23 mouse cellular contexts compared by ENCODE assay signal in the genomic region with DNA sequence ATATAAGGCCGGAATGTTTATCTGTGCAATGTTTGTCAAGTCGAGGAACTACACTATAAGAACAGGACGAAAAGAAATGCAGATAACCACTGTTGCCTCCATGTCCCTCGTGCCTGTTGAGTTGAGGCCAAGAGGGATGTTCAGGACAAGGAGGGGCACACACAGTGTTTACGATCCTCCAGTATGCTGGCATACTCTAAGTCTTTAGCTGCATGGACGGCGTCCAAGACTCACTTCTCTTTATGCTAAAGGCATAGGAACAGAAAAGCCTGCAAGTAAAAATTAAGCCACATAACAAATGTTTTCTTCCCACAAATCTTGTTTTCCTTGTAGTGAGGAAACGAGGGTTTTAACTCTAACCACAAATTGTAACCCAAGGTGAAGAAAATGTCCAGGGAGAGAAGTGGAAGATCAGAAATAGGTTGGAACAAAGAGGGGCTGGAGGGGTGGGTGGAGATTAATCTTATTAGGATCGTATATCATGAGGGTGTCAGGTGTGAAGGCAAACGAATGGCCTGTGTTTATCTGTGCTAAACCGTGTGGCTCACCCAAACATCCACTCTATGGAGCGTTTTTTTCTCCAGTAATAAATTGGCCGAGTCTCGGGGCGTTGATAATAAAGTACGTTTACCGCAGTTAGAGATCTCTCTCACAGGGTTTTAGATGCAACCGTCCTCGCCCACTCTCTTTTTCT.
A peak's percentile ranks its signal among the peaks of the same experiment; 100 is the strongest.
DNase-seq lines count a peak whose midpoint lies in the region; ATAC-seq lines count a peak whose summit lies in the region.
"Had no signal": no experiment of that assay in that cellular context is flagged by ENCODE, and none has a peak within 500 bp of the region (broad histone marks: within the 10 kb centered on the region; RNA-seq: fewer than 3 reads in every experiment).

No protein-coding gene starts in this region.

- no peaks in the 10 kb centered on the region for H3K36me3 ChIP-seq in forebrain, embryonic 14.5 days (ENCODE audit: control insufficient read depth, insufficient read depth, low read length)
- H3K36me3 ChIP-seq in forebrain, embryonic 15.5 days = no peaks in the 10 kb centered on the region
- H3K36me3 ChIP-seq: forebrain, embryonic 10.5 days; intestine, embryonic 15.5 days had no signal

- DNase-seq in forebrain, embryonic 14.5 days (ENCODE audit: low spot score) = peak; percentile 49
- peak; percentile 11 to 13 for DNase-seq in left cerebral cortex, postnatal 10 days (ENCODE audit: extremely low spot score in 1 of 2, low spot score in 2 of 2)
- DNase-seq in left cerebral cortex, adult 11 months (ENCODE audit: low spot score) = no peak
- DNase-seq in right cerebral cortex, postnatal 10 days (ENCODE audit: low spot score in 2 of 2) = peak; percentile 39 to 47
- no peak for DNase-seq in right cerebral cortex, adult 18-20 months
- peak; percentile 30 for DNase-seq in right cerebral cortex, postnatal 4 days
- DNase-seq: adrenal gland, postnatal 14 days; cerebellum, adult 9-11 months; gastrocnemius, postnatal 10 days; heart, adult 11 months; kidney, postnatal 14 days; liver, postnatal 0 days; lung, postnatal 10 days; thymus, postnatal 25 days had no signal

- no peak for ATAC-seq in forebrain, embryonic 14.5 days
- no peak for ATAC-seq in forebrain, embryonic 15.5 days (replicated peaks)
- ATAC-seq in frontal cortex, adult (ENCODE audit: low TSS enrichment) = no peak
- ATAC-seq: hindbrain, embryonic 16.5 days; intestine, embryonic 15.5 days; liver, postnatal 0 days had no signal

- no peaks in the 10 kb centered on the region for H3K27me3 ChIP-seq in forebrain, embryonic 14.5 days (replicated peaks; ENCODE audit: control insufficient read depth, insufficient read depth, low read length)
- no peaks in the 10 kb centered on the region for H3K27me3 ChIP-seq in forebrain, embryonic 15.5 days
- H3K27me3 ChIP-seq: intestine, embryonic 15.5 days had no signal

- no peak overlapping the region for H3K9ac ChIP-seq in forebrain, embryonic 14.5 days (ENCODE audit: low read length)
- H3K9ac ChIP-seq in forebrain, embryonic 15.5 days (replicated peaks) = no peak overlapping the region
- H3K9ac ChIP-seq: intestine, embryonic 15.5 days; liver, postnatal 0 days had no signal

- intact Hi-C loops in left cerebral cortex, postnatal 10 days (cut with DNase I) = no loop called here

- WGBS in forebrain, embryonic 14.5 days = 64% methylated on average over 19 of the region's 19 CpGs
- WGBS in forebrain, embryonic 15.5 days = 61% methylated on average over 19 of the region's 19 CpGs

- no peak overlapping the region for H3K27ac ChIP-seq in forebrain, embryonic 14.5 days (ENCODE audit: low read depth, low read length)
- H3K27ac ChIP-seq in forebrain, embryonic 15.5 days (replicated peaks) = no peak overlapping the region
- H3K27ac ChIP-seq: forebrain, embryonic 10.5 days; intestine, embryonic 15.5 days; layer of hippocampus, adult 2 months had no signal

- H3K4me2 ChIP-seq in forebrain, embryonic 14.5 days (ENCODE audit: low read length) = no peak overlapping the region
- H3K4me2 ChIP-seq in forebrain, embryonic 15.5 days (replicated peaks) = no peak overlapping the region
- H3K4me2 ChIP-seq: heart, embryonic 11.5 days; intestine, embryonic 15.5 days; liver, embryonic 11.5 days; midbrain, embryonic 11.5 days had no signal

- H3K4me1 ChIP-seq in forebrain, embryonic 14.5 days (ENCODE audit: control insufficient read depth, insufficient read depth, low read length) = no peaks in the 10 kb centered on the region
- no peaks in the 10 kb centered on the region for H3K4me1 ChIP-seq in forebrain, embryonic 15.5 days
- H3K4me1 ChIP-seq: forebrain, embryonic 10.5 days; intestine, embryonic 15.5 days had no signal

- no peak overlapping the region for H3K4me3 ChIP-seq in forebrain, embryonic 14.5 days (ENCODE audit: low read depth, low read length)
- H3K4me3 ChIP-seq in forebrain, embryonic 15.5 days = no peak overlapping the region
- H3K4me3 ChIP-seq: forebrain, embryonic 10.5 days; intestine, embryonic 15.5 days; layer of hippocampus, adult 2 months had no signal

- H3K9me3 ChIP-seq in forebrain, embryonic 14.5 days (replicated peaks; ENCODE audit: control insufficient read depth, low read length) = no peaks in the 10 kb centered on the region
- H3K9me3 ChIP-seq in forebrain, embryonic 15.5 days = no peaks in the 10 kb centered on the region
- H3K9me3 ChIP-seq: forebrain, embryonic 10.5 days; intestine, embryonic 15.5 days had no signal

Comparison
In these comparisons a context has a peak if more than half of its experiments do, and no peak if none do; other contexts are left out.
1. DNase-seq: peak in forebrain, embryonic 14.5 days (single experiment), left cerebral cortex, postnatal 10 days (2 of 2), right cerebral cortex, postnatal 10 days (2 of 2) and right cerebral cortex, postnatal 4 days (single experiment); none in left cerebral cortex, adult 11 months (single experiment) and right cerebral cortex, adult 18-20 months (single experiment).